Comparison of ENCODE assay signal across 8 mouse cellular contexts in genomic region chr11:78175771-78176401, GRCm38 (mm10). TPM values are rescaled to one million over a fixed set of nuclear protein-coding genes. Genes with fewer than 3 reads are reported as not detected.
A peak's percentile ranks its signal among the peaks of the same experiment; 100 is the strongest.
DNase-seq lines count a peak whose midpoint lies in the region; ATAC-seq and TF ChIP-seq lines count a peak whose summit lies in the region.

No protein-coding gene starts in this region.

- H3K9me3 ChIP-seq in kidney, embryonic 16.5 days (ENCODE audit: low read length) = no peaks in the 10 kb centered on the region
- no peaks in the 10 kb centered on the region for H3K9me3 ChIP-seq in hindbrain, embryonic 12.5 days (replicated peaks)
- H3K9me3 ChIP-seq in midbrain, embryonic 13.5 days = no peaks in the 10 kb centered on the region

- H3K27ac ChIP-seq in kidney, embryonic 16.5 days (ENCODE audit: low read length) = peak overlapping the region; percentile 95
- H3K27ac ChIP-seq in bone marrow, adult 2 months (ENCODE audit: control insufficient read depth, insufficient read depth, low read depth, low read length, poor library complexity) = peak overlapping the region; percentile 97
- H3K27ac ChIP-seq in hindbrain, embryonic 12.5 days = no peak overlapping the region; the same call in 1 of the 2 replicates
- 0 out of 2 replicates have a peak overlapping the region, but pooled peaks have one; percentile 65 for H3K27ac ChIP-seq in midbrain, embryonic 13.5 days

- ATAC-seq in kidney, embryonic 16.5 days (ENCODE audit: low FRiP score, low TSS enrichment) = no peak
- no peak; the same call in 1 of the 2 replicates for ATAC-seq in hindbrain, embryonic 12.5 days (ENCODE audit: low FRiP score)
- ATAC-seq in midbrain, embryonic 13.5 days = no peak
- no peak for ATAC-seq in inflammation-experienced regulatory T-cells, adult 6 months

- peaks cover 19% of the 10 kb centered on the region for H3K36me3 ChIP-seq in kidney, embryonic 16.5 days (ENCODE audit: insufficient read depth, low read length)
- H3K36me3 ChIP-seq in hindbrain, embryonic 12.5 days = peaks cover 16% of the 10 kb centered on the region
- H3K36me3 ChIP-seq in midbrain, embryonic 13.5 days = peaks cover 16% of the 10 kb centered on the region

- H3K4me1 ChIP-seq in kidney, embryonic 16.5 days (ENCODE audit: insufficient read depth, low read length) = peaks cover 35% of the 10 kb centered on the region
- H3K4me1 ChIP-seq in bone marrow, adult 2 months (ENCODE audit: control insufficient read depth, insufficient read depth, low read length) = no peaks in the 10 kb centered on the region; the same call in none of the 2 replicates
- H3K4me1 ChIP-seq in hindbrain, embryonic 12.5 days = peaks cover 42% of the 10 kb centered on the region
- H3K4me1 ChIP-seq in midbrain, embryonic 13.5 days (replicated peaks) = peaks cover 47% of the 10 kb centered on the region

- H3K4me3 ChIP-seq in kidney, embryonic 16.5 days (ENCODE audit: low read length) = peak overlapping the region; percentile 73
- H3K4me3 ChIP-seq in bone marrow, adult 2 months (replicated peaks; ENCODE audit: control insufficient read depth, low read depth, low read length) = peak overlapping the region; percentile 96
- H3K4me3 ChIP-seq in hindbrain, embryonic 12.5 days = peak overlapping the region; percentile 53
- H3K4me3 ChIP-seq in midbrain, embryonic 13.5 days (replicated peaks) = peak overlapping the region; percentile 62

- WGBS in kidney, embryonic 16.5 days = 1% methylated on average over 9 of the region's 10 CpGs
- under 1% methylated on average over 10 of the region's 10 CpGs for WGBS in bone marrow, adult 2 months
- 5% methylated on average over 9 of the region's 10 CpGs for WGBS in hindbrain, embryonic 12.5 days
- whole genome bisulfite sequencing in midbrain, embryonic 13.5 days = 12% methylated on average over 10 of the region's 10 CpGs

- DNase-seq in kidney, postnatal 4 days = no peak
- DNase-seq in right cerebral cortex, postnatal 36 days (ENCODE audit: low spot score in 2 of 2) = no peak
- DNase-seq in cerebellum, adult 11-12 months = no peak

- TF ChIP-seq POLR2A in bone marrow, adult 2 months (IDR thresholded peaks at IDR 0.05; ENCODE audit: borderline replicate concordance, control insufficient read depth, low read depth, low read length) = no peak

- H3K4me2 ChIP-seq in kidney, embryonic 16.5 days (replicated peaks; ENCODE audit: low read depth, low read length) = peak overlapping the region; percentile 86
- peak overlapping the region; percentile 90 for H3K4me2 ChIP-seq in hindbrain, embryonic 12.5 days (replicated peaks)
- H3K4me2 ChIP-seq in midbrain, embryonic 13.5 days (replicated peaks) = peak overlapping the region; percentile 82

- peak overlapping the region; percentile 45 for H3K9ac ChIP-seq in kidney, embryonic 16.5 days (replicated peaks; ENCODE audit: low read length)
- peak overlapping the region; percentile 56 for H3K9ac ChIP-seq in hindbrain, embryonic 12.5 days
- H3K9ac ChIP-seq in midbrain, embryonic 13.5 days (replicated peaks) = peak overlapping the region; percentile 56

- no peak for TF ChIP-seq CTCF in bone marrow, adult 2 months (IDR thresholded peaks at IDR 0.05; ENCODE audit: control insufficient read depth, insufficient read depth, low read length)

- H3K27me3 ChIP-seq in kidney, embryonic 16.5 days (ENCODE audit: insufficient read depth, low read length) = no peaks in the 10 kb centered on the region
- no peaks in the 10 kb centered on the region for H3K27me3 ChIP-seq in hindbrain, embryonic 12.5 days
- peaks cover 6% of the 10 kb centered on the region for H3K27me3 ChIP-seq in midbrain, embryonic 13.5 days

RNA-seq across cellular contexts. Expression of gene Nek8, which starts 0.6 kb away (rescaled TPM):
- polyA plus RNA-seq in kidney, embryonic 16.5 days (2015; fragmentation: Nextera tagmentation; extraction: Ambion mirVana) = 27.9 and 29.1 TPM in 2 replicates
- 10.4 and 17.8 TPM in 2 replicates for polyA plus RNA-seq in bone marrow, adult 2 months (2011; ENCODE audit: insufficient read depth, insufficient read length, low replicate concordance, missing spikeins)
- 10.7 and 12.9 TPM in 2 replicates for polyA plus RNA-seq in hindbrain, embryonic 12.5 days (2016; fragmentation: Nextera tagmentation; extraction: Ambion mirVana)
- 4.7 and 5.2 TPM in 2 replicates for polyA plus RNA-seq in midbrain, embryonic 13.5 days (2015; fragmentation: Nextera tagmentation; extraction: Ambion mirVana)
- 10 to 100 TPM in 2 of 3 experiments, 1 to 10 TPM in 1; 9.1 to 13.2 (median 11.3) TPM for polyA plus RNA-seq in inflammation-experienced regulatory T-cells, adult 6 months (2017; shearing (Covaris generic))

RNA-seq across cellular contexts. Expression of gene Tlcd1, which starts 0.6 kb away (rescaled TPM):
- 35.1 and 36.1 TPM in 2 replicates for polyA plus RNA-seq in kidney, embryonic 16.5 days (2015; fragmentation: Nextera tagmentation; extraction: Ambion mirVana)
- polyA plus RNA-seq in bone marrow, adult 2 months (2011; ENCODE audit: insufficient read depth, insufficient read length, low replicate concordance, missing spikeins) = 48.0 and 66.6 TPM in 2 replicates
- polyA plus RNA-seq in hindbrain, embryonic 12.5 days (2016; fragmentation: Nextera tagmentation; extraction: Ambion mirVana) = 9.4 and 10.2 TPM in 2 replicates
- polyA plus RNA-seq in midbrain, embryonic 13.5 days (2015; fragmentation: Nextera tagmentation; extraction: Ambion mirVana) = 5.0 and 5.9 TPM in 2 replicates
- 1 to 10 TPM; 2.7 to 3.6 (median 3.2) TPM for polyA plus RNA-seq in inflammation-experienced regulatory T-cells, adult 6 months (2017; shearing (Covaris generic))

RNA-seq across cellular contexts. Expression of gene Rpl23a, which starts 7.5 kb away (rescaled TPM):
- 1,090 and 1,147 TPM in 2 replicates for polyA plus RNA-seq in kidney, embryonic 16.5 days (2015; fragmentation: Nextera tagmentation; extraction: Ambion mirVana)
- 181 and 299 TPM in 2 replicates for polyA plus RNA-seq in bone marrow, adult 2 months (2011; ENCODE audit: insufficient read depth, insufficient read length, low replicate concordance, missing spikeins)
- 894 and 983 TPM in 2 replicates for polyA plus RNA-seq in hindbrain, embryonic 12.5 days (2016; fragmentation: Nextera tagmentation; extraction: Ambion mirVana)
- polyA plus RNA-seq in midbrain, embryonic 13.5 days (2015; fragmentation: Nextera tagmentation; extraction: Ambion mirVana) = 934 and 937 TPM in 2 replicates
- polyA plus RNA-seq in inflammation-experienced regulatory T-cells, adult 6 months (2017; shearing (Covaris generic)) = 1,000 to 10,000 TPM; 2,768 to 4,435 (median 3,801) TPM

RNA-seq across cellular contexts. Expression of gene Traf4, which starts 10.5 kb away (rescaled TPM):
- 108 and 110 TPM in 2 replicates for polyA plus RNA-seq in kidney, embryonic 16.5 days (2015; fragmentation: Nextera tagmentation; extraction: Ambion mirVana)
- 20.6 and 30.0 TPM in 2 replicates for polyA plus RNA-seq in bone marrow, adult 2 months (2011; ENCODE audit: insufficient read depth, insufficient read length, low replicate concordance, missing spikeins)
- polyA plus RNA-seq in hindbrain, embryonic 12.5 days (2016; fragmentation: Nextera tagmentation; extraction: Ambion mirVana) = 149 and 152 TPM in 2 replicates
- polyA plus RNA-seq in midbrain, embryonic 13.5 days (2015; fragmentation: Nextera tagmentation; extraction: Ambion mirVana) = 120 and 139 TPM in 2 replicates
- 1 to 10 TPM; 3.5 to 6.8 (median 3.6) TPM for polyA plus RNA-seq in inflammation-experienced regulatory T-cells, adult 6 months (2017; shearing (Covaris generic))

RNA-seq across cellular contexts. Expression of gene Rab34, which starts 12.3 kb away (rescaled TPM):
- polyA plus RNA-seq in kidney, embryonic 16.5 days (2015; fragmentation: Nextera tagmentation; extraction: Ambion mirVana) = 128 and 130 TPM in 2 replicates
- polyA plus RNA-seq in bone marrow, adult 2 months (2011; ENCODE audit: insufficient read depth, insufficient read length, low replicate concordance, missing spikeins) = 5.2 and 8.6 TPM in 2 replicates
- 75.2 and 81.0 TPM in 2 replicates for polyA plus RNA-seq in hindbrain, embryonic 12.5 days (2016; fragmentation: Nextera tagmentation; extraction: Ambion mirVana)
- polyA plus RNA-seq in midbrain, embryonic 13.5 days (2015; fragmentation: Nextera tagmentation; extraction: Ambion mirVana) = 42.0 and 43.4 TPM in 2 replicates
- 1 to 10 TPM in 1 of 3 experiments, not detected in 2; 1.4 TPM for polyA plus RNA-seq in inflammation-experienced regulatory T-cells, adult 6 months (2017; shearing (Covaris generic))
